Mouse (Mus musculus): ENCODE data around the gene Snx3. TPM values are rescaled to one million over a fixed set of nuclear protein-coding genes. Genes with fewer than 3 reads are reported as not detected.

Snx3 gene
- 254 and 272 TPM in 2 replicates for polyA plus RNA-seq (2015; fragmentation: Nextera tagmentation; extraction: Ambion mirVana)

DNA sequence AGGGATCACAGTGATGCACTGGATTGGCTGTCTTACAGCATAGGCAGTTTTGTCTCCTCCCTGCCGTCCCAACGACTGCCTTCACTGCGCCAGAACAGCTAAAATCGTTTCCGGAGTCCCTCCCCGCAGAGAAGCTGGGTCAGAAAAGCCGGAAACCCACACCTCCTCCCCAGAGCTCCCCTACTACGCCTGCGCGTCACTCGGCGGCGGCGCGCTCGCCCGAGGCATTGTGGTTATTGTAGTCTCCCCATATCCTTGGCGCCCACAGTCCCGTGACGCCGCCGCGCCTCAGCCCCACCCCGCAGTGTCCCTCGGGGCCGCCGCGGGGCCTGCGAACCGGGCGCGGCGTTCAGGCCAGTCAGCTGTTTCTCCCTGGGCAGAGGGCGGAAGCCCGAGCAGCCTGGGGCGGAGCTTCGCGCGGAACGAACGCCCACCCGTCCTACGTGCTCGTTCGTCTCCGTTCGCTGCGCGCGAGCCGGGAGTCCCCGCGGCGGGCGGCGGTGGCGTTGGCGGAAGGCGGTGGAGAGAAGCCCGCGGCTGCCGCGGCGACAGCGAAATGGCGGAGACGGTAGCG, at the start of gene Snx3:
Snx3 (plus strand) TSS at position 256 of the 574 bp plus-strand sequence.
- H3K4me2 ChIP-seq = peak within 1 kb of the TSS; percentile 77
- H3K27me3 ChIP-seq = no peaks in the 10 kb centered on the region
- H3K4me3 ChIP-seq = peak within 1 kb of the TSS; percentile 94
- no peaks in the 10 kb centered on the region for H3K36me3 ChIP-seq
- under 1% methylated on average over 68 of the region's 68 CpGs for WGBS
- peak within 1 kb of the TSS; percentile 99 for H3K27ac ChIP-seq
- peak within 1 kb of the TSS; percentile 97 for H3K9ac ChIP-seq
- peaks cover 22% of the 10 kb centered on the region for H3K4me1 ChIP-seq (replicated peaks)
- H3K9me3 ChIP-seq = no peaks in the 10 kb centered on the region
- peak; percentile 97 for ATAC-seq (ENCODE audit: low FRiP score)

DNA sequence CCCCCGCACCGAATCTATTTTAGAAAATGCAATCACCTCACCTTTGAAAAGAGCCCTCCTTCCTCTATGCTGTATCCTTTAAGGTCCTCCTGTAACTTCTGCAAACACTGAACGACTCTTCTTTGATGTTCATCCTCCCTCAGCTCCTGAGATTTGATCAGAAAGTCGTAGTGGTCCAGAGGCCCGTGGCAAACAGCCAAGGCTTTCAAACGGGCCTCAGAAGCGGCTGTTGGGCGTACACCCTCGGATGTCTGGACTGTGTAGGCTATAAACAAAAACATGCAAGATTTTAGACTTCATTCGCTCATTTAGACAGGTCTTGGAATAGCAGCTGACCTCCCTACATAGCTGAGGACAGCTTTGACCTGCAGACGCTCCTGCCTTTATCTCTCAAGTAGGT, 47.6 kb upstream of the Snx3 start:
- peaks cover 2% of the 10 kb centered on the region for H3K4me1 ChIP-seq (replicated peaks)
- H3K4me2 ChIP-seq = no peak overlapping the region
- 88% methylated on average over 11 of the region's 11 CpGs for WGBS
- H3K27me3 ChIP-seq = no peaks in the 10 kb centered on the region
- H3K9me3 ChIP-seq = peaks cover under 1% of the 10 kb centered on the region; the same call in 1 of the 2 replicates
- no peak for ATAC-seq (ENCODE audit: low FRiP score)
- no peak overlapping the region for H3K4me3 ChIP-seq
- H3K36me3 ChIP-seq = peaks cover 4% of the 10 kb centered on the region
- H3K27ac ChIP-seq = no peak overlapping the region
- H3K9ac ChIP-seq = no peak overlapping the region

- no peak overlapping the region for H3K9ac ChIP-seq
- no peak overlapping the region for H3K4me2 ChIP-seq
- no peaks in the 10 kb centered on the region for H3K4me1 ChIP-seq (replicated peaks)
- no peak overlapping the region for H3K4me3 ChIP-seq
- no peak overlapping the region for H3K27ac ChIP-seq
- 91% methylated on average over 6 of the region's 6 CpGs for WGBS
- ATAC-seq (ENCODE audit: low FRiP score) = no peak
- peaks cover 8% of the 10 kb centered on the region for H3K36me3 ChIP-seq
- H3K27me3 ChIP-seq = no peaks in the 10 kb centered on the region
- peaks cover 5% of the 10 kb centered on the region; the same call in 1 of the 2 replicates for H3K9me3 ChIP-seq
Measured at GRCm38 (mm10) chr10:42454690-42455089, 47.1 kb upstream of the Snx3 start.

- no peak for ATAC-seq (ENCODE audit: low FRiP score)
- H3K36me3 ChIP-seq = peaks cover 11% of the 10 kb centered on the region
- H3K27ac ChIP-seq = no peak overlapping the region
Measured at GRCm38 (mm10) chr10:42455981-42456380, 45.8 kb upstream of the Snx3 start.

DNA sequence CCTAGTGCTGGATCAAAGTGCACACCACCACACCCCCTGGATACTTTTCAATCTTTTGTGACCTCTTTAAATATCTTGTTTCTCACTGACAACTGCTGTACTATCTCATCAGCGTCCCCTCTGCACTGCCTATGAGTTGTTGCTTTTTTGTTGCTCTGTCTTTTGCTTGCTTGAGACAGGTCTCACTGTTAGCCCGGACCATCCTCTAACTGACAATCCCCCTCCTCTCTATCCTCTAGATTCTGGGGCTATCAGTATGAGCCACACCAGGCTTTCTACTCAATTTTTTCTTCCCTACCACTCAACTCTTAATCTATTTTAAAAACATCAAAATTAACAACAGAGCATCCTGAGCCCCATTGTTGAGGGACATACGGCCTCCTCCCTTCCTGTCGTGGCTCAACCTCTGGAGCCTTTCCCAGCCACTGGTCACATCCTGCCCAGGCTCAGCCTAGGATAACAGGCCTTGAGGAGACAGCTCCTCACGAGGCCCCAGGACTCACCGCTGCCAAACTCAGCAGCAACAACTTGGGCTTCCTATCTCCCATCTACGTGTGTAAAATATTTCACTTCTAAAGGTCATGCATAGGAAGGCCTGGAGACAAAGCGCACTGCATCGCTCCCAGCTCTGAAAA, 44.2 kb upstream of the Snx3 start:
- Histone ChIP-seq H3K27ac (peak overlapping the region; percentile 26), H3K4me1 (replicated peaks) (no peaks in the 10 kb centered on the region), H3K4me3 (no peak overlapping the region), H3K9ac (no peak overlapping the region; the same call in 1 of the 2 replicates), H3K36me3 (peaks cover 11% of the 10 kb centered on the region), H3K4me2 (no peak overlapping the region), H3K9me3 (peaks cover 5% of the 10 kb centered on the region; the same call in 1 of the 2 replicates), H3K27me3 (no peaks in the 10 kb centered on the region)
- WGBS = 86% methylated on average over 9 of the region's 9 CpGs
- ATAC-seq (ENCODE audit: low FRiP score) = no peak

More at GRCm38 (mm10) chr10:42455981-42456380, 45.8 kb upstream of the Snx3 start:
- no peak overlapping the region for H3K4me2 ChIP-seq
- no peaks in the 10 kb centered on the region for H3K27me3 ChIP-seq
- H3K4me1 ChIP-seq (replicated peaks) = no peaks in the 10 kb centered on the region
- WGBS = 79% methylated on average over 5 of the region's 5 CpGs
- no peak overlapping the region for H3K4me3 ChIP-seq
- peaks cover 5% of the 10 kb centered on the region; the same call in 1 of the 2 replicates for H3K9me3 ChIP-seq
- no peak overlapping the region for H3K9ac ChIP-seq

DNA sequence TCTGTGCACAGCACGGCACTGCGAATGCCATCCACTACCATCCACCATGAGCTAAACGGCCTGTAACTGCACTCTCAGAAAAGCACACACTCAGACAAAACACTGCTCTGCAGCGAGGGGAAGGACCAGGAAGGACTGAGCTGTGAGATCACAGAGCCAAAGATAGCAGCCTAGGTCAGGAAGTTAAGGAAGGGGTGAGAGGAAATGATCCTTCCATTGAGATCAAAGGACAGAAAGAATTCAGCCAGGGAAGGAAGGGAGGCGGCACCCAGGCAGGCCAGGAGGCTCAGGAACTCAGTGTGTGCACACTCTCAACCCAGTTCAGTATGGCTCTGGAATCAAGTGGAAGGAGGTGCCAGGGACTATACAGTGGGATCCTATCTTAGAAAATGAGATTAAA, 37.6 kb upstream of the Snx3 start:
- 62% methylated on average over 5 of the region's 5 CpGs for WGBS
- H3K4me1 ChIP-seq (replicated peaks) = no peaks in the 10 kb centered on the region
- no peak overlapping the region; the same call in 1 of the 2 replicates for H3K27ac ChIP-seq
- no peak for ATAC-seq (ENCODE audit: low FRiP score)
- H3K27me3 ChIP-seq = no peaks in the 10 kb centered on the region
- H3K4me3 ChIP-seq = no peak overlapping the region
- H3K9me3 ChIP-seq = peaks cover 5% of the 10 kb centered on the region; the same call in 1 of the 2 replicates
- no peak overlapping the region for H3K9ac ChIP-seq
- no peak overlapping the region for H3K4me2 ChIP-seq
- peaks cover 8% of the 10 kb centered on the region for H3K36me3 ChIP-seq

DNA sequence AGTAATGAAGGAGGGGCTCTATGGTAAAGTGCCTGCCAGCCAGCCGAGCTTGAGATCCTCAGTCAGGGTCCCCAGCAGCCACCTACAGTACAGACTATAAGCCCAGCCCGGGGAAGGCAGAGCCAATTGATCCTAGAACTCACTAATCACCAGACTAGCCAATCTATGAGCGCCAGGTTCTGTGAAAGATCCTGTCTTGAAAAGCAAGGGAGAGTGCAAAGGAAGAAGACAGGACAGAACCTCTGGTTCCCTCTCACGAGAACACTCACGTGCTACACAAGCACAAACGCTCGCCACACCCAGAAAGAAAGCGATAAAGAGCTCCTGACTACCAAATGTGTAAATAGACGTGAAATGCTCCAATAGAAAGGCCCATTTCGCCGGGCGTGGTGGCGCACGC, 37.0 kb upstream of the Snx3 start:
- no peak overlapping the region for H3K4me3 ChIP-seq
- no peaks in the 10 kb centered on the region for H3K9me3 ChIP-seq
- no peaks in the 10 kb centered on the region for H3K27me3 ChIP-seq
- no peak for ATAC-seq (ENCODE audit: low FRiP score)
- no peak overlapping the region for H3K9ac ChIP-seq
- H3K36me3 ChIP-seq = peaks cover 2% of the 10 kb centered on the region
- H3K27ac ChIP-seq = no peak overlapping the region
- 84% methylated on average over 14 of the region's 14 CpGs for WGBS
- no peak overlapping the region for H3K4me2 ChIP-seq
- H3K4me1 ChIP-seq (replicated peaks) = no peaks in the 10 kb centered on the region

- Histone ChIP-seq H3K9me3 (no peaks in the 10 kb centered on the region), H3K36me3 (no peaks in the 10 kb centered on the region), H3K4me1 (replicated peaks) (peaks cover 10% of the 10 kb centered on the region), H3K4me2 (no peak overlapping the region), H3K27me3 (no peaks in the 10 kb centered on the region), H3K4me3 (no peak overlapping the region), H3K9ac (no peak overlapping the region), H3K27ac (no peak overlapping the region)
- WGBS = 84% methylated on average over 6 of the region's 6 CpGs
- no peak for ATAC-seq (ENCODE audit: low FRiP score)
Measured at GRCm38 (mm10) chr10:42474946-42475514, 26.8 kb upstream of the Snx3 start.

DNA sequence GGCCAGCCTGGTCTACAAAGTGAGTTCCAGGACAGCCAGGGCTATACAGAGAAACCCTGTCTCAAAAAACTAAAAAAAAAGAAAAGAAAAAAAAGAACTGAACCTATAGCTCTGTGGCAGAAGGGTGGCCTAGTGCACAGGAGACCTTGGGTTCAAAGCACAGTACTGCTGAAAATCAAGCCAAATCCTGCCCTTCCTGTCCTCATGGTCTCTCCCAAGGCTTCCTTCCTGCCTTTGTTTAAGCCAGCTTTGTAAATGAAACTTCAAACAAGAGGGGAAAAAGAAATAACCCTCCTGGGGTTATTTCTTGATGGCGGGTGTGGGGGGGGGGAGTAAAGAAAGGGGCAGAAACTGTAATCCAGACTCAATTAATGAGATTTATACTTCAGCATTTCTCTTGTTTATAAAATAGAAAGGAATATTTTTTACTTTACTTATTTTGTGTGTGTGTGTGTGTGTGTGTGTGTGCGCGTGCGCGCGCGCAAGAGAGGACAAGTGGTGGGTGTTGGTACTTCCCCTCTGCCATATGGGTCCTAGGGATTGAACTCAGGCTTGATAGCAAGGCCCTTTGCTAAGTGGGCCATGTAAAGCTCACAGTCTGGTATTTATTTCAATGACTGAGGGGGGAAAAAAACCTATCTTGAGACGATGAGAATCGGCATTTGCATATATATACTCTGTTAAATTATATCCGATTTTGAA, 24.9 kb upstream of the Snx3 start:
- ATAC-seq (ENCODE audit: low FRiP score) = no peak
- WGBS = 94% methylated on average over 10 of the region's 10 CpGs
- no peak overlapping the region for H3K9ac ChIP-seq
- no peaks in the 10 kb centered on the region for H3K36me3 ChIP-seq
- H3K27ac ChIP-seq = no peak overlapping the region
- H3K27me3 ChIP-seq = no peaks in the 10 kb centered on the region
- no peaks in the 10 kb centered on the region for H3K9me3 ChIP-seq
- H3K4me3 ChIP-seq = no peak overlapping the region
- peak overlapping the region; percentile 82; the same call in 1 of the 2 replicates for H3K4me2 ChIP-seq
- H3K4me1 ChIP-seq (replicated peaks) = peaks cover 10% of the 10 kb centered on the region

GRCm38 (mm10) chr10:42477550-42478340, 24.1 kb upstream of the Snx3 start:
- peak; percentile 58 for ATAC-seq (ENCODE audit: low FRiP score)
- Histone ChIP-seq H3K4me3 (peak overlapping the region; percentile 72), H3K27me3 (no peaks in the 10 kb centered on the region), H3K9ac (peak overlapping the region; percentile 86), H3K36me3 (no peaks in the 10 kb centered on the region), H3K27ac (peak overlapping the region; percentile 91), H3K4me1 (replicated peaks) (peaks cover 10% of the 10 kb centered on the region), H3K9me3 (no peaks in the 10 kb centered on the region), H3K4me2 (peak overlapping the region; percentile 82)
- WGBS = 13% methylated on average over 25 of the region's 25 CpGs

DNA sequence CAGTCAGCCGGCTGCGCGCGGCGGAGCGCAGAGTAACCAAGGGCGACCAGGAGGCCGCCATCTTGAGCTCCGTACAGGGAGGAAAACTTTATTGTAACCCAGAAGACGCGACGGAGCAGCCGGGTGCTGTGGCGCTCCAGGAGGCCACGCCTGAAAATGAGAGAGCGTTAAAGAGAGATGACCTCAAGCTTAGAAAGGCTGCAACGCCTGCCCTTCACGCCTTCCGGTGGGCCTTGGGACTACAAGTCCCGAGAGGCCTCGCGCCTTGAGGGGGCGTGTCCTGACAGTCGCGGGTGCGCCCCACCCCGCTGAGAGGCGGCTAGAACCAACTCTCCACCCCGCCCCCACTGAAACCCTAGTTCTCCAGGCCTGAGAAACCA, 23.5 kb upstream of the Snx3 start, which contains the start of gene Afg1l:
Afg1l (minus strand) TSS at position 225 of the 380 bp plus-strand sequence.
- Histone ChIP-seq H3K27ac (peak within 1 kb of the TSS; percentile 91), H3K4me1 (replicated peaks) (peaks cover 10% of the 10 kb centered on the region), H3K9ac (peak within 1 kb of the TSS; percentile 86), H3K4me2 (peak within 1 kb of the TSS; percentile 82), H3K27me3 (no peaks in the 10 kb centered on the region), H3K4me3 (peak within 1 kb of the TSS; percentile 72), H3K9me3 (no peaks in the 10 kb centered on the region), H3K36me3 (no peaks in the 10 kb centered on the region)
- WGBS = under 1% methylated on average over 29 of the region's 29 CpGs
- peak; percentile 95 for ATAC-seq (ENCODE audit: low FRiP score)

All from hindbrain, embryonic 13.5 days (tissue).